Mouse (Mus musculus): ENCODE data around the gene Notch2.

Gene Notch2

DNA sequence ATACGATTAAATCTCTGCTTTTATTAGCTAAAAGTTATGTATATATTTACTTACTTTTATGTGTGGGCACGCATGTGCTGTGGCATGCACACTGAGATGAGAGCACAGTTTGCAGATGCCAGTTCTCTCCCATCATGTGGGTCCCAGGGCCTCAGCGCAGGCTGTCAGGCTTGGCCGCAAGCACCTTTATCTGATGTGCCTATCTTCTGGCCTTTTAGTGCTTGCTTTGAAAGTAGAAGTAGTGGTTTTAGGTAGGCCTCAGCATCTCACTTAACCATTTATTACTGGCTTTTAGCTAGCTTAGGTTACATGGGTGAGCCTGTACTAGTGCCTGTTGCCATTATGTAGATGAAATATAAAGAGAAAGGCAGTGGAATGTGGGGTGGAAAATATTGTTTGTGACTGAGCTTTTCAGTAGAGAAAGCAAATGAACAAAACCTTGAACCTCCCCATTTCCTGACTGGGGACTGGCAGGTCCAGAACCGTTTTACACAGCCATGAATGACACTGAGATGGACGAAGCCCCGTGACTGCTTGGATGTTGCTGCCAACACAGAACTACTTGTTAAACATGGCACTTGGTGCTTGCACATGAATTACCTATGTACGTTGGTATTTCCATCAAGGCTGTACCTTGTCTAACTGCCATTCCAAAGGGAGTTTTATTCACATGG, 41.1 kb downstream of the Notch2 start:
- DNase-seq = no peak

DNA sequence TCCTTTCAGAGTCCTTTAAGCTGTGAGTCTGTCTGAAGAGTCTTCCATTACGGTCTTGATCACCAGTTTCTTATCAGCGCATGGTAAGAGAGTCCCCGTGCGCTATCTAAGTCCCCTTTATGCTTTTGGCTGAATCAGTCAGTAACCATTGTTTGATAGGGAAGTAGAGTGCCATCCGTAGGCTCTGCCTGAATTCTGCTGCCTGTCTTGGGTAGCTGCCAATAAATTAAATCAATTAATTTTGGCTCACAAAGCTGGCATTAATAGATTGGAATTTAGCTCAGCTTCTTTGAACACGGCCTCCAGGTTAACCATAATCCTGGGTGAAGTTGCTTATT, 41.6 kb downstream of the Notch2 start:
- DNase-seq = no peak

DNA sequence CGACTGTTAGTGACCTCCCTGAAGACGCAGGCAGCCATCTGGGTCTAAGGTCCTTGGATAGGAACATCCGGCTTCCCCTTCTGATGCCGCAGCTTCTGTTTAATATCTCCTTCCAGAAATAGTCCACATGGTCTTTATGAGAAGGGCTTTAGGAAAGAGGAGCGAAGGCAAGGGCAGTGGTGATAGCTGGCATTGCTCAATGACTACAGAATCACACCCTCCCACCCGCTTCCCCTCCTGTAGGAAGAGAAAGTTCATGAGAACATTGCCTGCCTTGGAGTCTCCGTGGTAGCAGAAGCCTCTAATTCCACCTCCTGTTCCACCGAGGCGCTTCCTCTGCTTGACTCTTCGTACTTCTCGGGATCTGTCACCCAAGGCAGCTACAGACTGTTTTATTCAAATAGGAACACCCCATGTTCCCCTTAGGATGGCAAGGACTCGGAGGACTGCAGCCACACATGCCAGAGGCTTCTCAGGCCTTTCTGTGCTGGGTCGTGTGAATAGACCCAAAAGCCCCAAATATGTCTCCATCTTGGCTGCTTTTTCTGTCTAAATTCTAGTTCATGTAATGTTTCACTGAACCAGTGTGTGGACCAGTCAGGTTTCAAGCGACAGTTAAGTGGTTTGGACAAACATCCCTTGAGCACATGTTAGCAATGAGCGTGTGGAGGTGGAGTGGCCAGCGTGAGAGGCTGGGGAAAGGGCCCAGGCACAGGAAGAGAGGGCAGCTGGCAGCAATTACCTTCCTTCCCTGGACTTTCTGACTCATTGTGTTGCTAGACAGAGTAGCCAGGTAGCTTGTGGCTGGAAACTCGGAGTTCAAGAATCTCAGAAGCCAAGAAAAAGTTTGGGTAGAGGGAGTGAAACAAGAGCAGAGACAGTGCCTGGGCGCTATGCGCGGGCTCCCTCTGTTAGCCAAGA, 42.7 kb downstream of the Notch2 start:
- DNase-seq = no peak

DNA sequence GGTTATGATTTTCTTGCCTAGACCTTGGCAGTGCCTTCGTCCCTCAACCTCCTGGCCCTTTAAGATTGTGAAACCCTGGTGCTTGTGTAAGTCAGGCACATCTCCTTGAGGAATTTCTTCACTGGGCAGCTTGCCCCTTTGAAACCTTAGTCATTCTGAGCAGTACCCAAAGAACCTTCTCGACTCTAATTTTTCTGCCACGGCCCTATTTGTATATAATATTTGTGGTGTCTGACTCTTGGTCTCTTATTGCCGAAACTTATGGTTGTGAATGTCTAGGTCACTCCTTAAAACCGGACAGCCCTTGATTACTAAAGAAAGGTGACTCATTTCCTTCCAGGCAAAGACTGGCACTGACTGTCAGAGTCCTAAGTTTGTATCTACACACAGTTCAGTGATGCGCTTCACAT, 43.6 kb downstream of the Notch2 start:
- no peak for DNase-seq

DNA sequence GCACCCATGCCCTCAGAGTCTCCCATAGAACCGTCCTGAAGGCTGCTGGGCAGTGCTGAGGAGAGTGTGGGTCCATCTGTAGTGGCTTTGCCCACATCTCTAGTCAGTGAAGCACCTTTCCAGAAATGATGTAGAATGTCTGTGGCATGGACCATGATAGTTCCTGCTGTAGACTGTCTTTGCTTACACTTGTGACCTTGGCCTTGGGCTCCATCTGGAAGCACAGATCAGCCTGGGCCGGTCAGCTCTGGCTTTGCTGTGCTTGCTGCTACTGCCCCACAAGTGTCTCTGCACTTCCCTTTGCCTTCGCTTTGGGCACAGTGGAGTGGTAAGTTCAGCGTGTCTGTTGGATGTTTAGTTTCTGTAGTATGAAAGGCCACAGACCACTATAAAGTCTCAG, 45.7 kb downstream of the Notch2 start:
- no peak for DNase-seq

DNA sequence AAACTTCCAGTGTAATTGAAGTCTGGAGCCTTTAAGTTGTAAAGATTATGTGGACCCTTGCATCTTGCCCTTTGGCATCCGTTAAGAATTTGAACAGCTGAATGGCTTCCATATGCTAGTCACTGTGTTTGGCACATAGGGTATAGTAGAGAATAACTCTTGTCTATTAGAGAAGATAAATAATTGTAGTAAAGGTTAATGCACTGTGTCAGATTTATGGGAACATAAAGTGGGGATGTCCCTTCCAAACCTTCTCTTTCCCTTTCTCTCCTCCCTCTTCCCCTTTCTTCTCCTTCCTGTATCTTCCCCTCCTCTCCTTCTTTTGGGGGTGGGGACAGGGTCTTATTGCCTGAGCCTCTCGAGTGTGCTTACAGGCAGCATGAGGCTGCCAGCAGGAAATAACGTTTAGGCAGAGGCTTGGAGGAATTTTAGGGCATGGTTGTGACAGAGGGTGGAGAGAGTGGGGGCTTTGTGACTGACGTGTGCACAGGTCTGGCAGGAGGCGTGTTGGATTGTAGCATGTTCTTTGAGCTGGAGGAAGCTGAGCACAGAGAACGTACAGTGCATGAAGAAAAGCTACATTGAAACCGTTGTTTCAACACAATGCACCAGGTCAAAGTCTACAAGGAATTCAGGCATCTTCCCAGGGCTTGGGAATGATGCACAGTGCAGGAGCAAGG, 47.8 kb downstream of the Notch2 start:
- no peak for DNase-seq

DNA sequence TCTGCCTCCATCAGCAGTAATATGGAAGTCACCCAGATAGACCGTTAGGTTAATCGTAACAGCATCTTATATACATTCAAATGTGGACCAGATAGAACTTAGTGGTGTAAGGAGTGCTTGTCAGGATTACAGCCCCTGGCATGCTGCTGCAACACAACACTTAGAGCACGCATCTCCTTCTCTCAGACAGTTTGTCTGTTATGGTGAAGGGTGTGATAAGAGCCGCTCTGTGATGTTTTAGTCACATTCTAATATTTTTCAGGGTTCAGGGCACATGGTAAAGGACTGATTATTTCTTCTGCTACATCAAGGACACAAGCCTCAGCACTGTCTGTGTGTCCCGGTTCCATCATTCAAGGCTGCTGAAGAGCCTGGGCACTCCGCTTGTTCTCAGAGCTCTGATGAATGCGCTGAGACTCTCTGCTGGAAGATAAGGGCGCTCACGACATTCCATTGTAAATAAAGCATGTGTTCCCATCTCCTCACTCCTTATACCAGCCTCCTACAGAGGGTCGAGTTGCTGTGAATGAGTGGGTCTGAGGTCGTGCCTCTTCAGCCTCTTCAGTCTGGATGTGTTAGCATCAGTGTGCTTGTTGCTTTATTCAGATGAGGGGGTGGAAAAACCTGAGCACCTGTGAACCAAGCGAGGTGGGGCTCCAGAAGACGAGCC, 48.5 kb downstream of the Notch2 start:
- DNase-seq = no peak

DNA sequence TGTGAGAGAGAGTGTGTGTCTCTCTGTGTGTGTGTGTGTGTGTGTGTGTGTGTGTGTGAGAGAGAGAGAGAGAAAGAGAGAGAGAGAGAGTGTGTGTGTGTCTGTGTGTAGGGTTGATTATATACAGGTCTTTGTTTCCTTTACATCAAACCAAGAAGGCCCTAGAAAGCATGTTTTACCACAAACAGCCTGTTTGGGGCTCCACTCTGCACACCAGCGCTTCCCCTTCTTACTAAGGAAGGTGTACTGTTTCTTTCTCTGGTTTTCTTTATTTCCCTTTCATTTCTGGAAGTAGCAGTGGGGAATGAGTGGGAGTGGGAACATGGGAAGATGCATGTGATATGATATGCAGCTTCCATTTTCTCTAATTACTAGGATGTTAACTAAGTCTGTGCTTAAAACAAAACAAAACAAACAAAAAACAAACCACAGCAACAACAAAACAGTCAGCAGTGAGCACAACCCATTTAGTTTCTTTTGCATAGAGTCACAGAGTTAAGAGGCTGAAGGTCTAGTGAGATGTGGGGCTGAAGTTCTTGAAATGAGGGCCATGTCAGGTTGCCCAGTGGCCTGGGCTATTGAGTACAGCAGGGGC, 49.4 kb downstream of the Notch2 start:
- peak; percentile 28 for DNase-seq

DNA sequence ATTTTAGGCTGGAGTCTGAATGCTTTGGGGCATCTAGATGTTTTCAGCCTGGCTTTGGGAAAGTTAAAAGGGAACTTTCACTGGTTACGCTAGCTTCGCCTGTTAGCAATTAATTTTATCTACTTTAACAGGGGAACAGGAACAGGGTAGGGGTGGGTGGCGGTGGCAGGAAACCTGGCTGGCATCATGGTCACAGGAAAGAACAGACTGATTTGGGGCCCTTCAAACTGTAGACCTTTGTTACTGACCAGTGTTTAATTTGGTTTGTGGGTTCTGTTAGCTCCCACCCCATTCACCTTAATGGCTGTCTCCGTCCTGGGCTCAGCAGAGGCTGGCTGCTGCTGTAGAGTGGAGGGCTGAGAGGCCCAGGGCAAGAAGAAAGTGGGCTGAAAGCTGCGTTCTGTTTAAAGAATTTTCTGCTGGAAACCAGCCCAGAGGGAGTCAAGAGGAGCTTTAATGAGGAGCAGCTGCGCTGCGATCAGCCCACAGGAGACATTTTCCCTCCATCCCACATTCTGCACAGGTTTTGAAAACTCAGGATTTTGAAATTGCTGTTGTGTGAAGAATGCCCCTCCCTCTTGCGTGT, 50.0 kb downstream of the Notch2 start:
- peak; percentile 23 for DNase-seq

DNA sequence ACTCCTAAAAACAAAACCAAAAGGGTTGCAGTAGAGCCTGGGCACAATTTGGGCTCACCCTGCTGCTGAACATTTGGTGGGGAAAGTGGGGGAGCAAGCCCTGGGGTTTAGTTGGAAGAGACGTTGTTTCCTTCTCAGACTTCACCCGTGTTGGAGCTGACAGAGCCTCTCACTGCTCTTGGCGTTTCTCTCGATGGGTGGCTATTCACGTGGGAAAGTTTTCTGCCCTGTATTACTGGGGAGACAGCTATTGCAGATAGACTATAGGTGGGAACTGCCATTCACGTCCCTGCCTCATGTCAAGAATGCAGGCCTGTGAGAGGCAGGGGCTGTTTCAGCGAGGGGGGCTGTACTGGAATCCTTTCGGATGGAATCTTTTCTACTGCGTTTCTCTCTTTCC, 50.5 kb downstream of the Notch2 start:
- DNase-seq = no peak

DNA sequence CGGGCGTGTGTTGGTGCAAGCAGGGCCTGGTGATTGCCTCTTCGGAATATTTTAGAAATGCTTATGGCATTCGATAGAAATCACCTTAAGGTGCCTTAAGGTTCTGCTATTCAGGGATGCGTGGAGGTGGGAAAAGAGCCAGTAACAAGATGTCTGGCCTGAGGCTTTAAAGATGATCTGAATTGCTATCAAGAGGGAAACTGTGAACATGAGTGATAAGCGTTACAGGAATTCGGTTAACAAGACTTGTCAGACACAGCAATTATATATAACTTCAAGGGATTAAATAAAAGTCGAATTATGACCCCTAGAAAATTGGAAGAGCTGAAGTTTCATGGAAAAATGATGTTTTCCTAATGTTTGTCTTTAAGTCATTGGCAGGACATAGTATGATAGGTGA, 51.7 kb downstream of the Notch2 start:
- DNase-seq = no peak

DNA sequence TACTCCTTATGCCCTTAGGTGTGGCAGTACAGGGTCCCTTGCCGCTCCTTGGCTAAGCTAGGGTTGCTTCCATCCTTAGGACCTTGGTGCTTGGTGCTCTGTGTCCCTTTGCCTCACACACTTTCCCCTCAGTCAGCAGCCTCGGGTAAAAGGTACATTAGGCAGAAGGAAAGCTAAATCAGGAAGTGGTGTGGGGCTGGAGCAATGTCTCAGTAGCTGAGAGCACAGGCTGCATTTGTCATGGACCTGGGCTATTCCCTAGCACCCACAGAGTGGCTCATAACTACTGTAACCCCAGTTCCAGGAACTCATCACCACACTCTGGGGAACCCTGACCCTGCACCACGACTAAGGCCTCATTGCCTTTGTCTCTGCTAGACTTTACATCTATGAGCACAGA, 53.1 kb downstream of the Notch2 start:
- no peak for DNase-seq

DNA sequence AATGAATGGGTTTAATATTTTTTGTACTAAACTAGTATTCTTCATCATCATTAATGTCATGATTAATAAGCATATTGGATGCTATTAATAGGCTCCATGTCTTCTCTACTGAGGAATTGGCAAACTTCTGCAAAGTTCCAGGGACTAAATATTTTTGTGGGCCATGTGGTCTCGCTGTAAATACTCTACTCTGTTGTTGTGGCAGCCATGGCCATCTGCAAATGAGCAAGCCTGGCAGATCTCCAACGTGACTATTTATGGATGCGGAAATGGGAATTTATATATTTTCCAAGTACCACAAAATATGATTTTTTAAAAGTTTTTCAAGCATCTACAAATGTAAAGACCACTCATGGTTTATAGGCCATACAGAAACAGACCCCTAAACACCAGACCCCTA, 54.1 kb downstream of the Notch2 start:
- no peak for DNase-seq

DNA sequence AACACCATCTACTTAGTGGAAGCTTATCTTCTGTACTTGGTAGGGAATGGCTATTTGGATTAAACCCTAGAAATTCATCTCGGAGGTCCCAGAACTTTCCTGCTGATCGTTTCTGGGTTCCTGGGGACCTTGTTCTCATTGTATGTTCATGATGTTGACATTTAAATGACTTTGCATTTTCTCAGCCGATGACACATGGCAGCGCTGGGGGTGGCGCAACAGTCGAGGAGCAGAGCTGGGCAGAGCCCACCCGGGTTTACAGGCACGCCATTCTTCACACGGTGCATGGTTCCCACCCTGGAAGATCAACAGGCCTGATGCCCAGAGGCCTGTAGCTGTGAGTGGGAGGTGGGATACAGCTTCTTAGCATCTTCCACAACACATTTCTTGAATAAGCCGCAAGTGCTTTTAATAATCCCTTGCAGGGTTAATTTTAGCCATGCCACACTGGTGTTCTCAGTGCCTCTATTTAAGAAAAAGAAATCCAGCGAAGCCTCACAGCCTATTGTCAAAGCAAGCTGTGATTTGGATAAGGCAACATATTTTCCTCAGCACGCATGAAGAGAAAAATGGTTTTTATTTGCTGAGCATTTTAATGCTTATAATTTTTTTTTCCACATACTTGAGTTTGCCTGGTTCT, 54.6 kb downstream of the Notch2 start:
- DNase-seq = no peak

DNA sequence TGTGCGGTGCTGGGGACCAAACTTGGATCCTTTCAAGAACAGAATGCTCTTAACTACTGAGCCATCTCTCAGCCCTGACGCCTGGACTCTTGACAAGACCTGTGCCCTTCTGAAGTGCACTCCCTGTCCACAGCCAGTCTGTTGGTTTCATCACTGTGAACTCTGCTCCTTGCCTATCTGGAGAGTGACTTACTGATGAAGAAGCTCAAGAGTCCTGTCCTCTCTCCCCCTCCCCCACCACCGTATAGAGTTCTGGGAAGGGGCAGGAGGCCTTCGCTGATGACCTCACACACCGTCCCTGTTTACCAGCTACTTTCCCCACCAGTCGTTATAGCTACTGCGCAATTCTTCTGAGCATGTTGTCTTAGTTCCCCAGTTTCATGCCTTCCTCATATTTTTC, 55.8 kb downstream of the Notch2 start:
- DNase-seq = no peak

DNA sequence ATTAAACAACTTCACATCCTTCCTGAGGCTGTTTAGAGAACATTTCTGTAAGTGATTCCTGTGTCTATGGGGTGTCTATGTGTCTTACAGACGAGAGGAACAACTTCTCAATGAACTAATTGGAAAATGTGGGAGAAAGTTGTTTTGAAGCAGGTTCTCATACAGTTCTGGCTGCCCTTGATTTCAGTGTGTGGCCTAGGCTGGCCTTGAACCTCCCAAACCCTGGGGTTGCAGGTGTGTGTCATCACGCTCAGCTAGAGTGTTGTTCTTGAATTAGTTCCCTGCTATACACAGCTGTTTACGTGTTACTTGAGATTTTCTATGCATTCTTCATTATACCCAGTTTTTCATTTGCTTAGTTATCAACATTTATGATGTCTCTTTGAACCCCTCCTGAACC, 56.5 kb downstream of the Notch2 start:
- DNase-seq = no peak

DNA sequence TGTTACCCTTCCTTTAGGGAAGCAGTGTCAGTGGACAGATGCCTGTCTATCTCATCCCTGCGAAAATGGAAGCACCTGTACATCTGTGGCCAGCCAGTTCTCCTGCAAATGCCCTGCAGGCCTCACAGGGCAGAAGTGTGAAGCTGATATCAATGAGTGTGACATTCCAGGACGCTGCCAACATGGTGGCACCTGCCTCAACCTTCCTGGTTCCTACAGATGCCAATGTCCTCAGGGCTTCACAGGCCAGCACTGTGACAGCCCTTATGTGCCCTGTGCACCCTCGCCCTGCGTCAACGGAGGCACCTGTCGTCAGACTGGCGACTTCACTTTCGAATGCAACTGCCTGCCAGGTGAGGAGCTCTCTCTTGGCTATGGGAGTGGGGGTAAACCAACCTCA, 59.2 kb downstream of the Notch2 start:
- no peak for DNase-seq

DNA sequence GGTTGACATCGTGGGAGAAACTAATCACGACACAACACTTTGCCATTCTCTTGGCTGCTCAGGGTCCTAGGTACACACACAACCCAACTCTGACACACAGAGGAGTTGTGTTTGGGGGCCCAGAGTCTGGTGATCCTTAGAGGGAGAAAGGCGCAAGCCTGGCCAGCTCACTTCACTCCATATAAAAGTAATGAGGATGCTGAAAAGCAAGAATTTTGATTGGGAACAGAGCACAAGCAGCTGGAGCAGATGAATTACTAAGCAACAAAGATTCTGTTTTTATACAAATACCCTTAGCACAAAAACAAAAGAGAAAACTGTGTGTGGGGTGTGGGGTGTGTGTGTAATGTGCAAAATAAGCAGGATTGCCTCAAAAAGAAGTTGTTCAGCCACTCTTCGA, 60.2 kb downstream of the Notch2 start:
- no peak for DNase-seq

DNA sequence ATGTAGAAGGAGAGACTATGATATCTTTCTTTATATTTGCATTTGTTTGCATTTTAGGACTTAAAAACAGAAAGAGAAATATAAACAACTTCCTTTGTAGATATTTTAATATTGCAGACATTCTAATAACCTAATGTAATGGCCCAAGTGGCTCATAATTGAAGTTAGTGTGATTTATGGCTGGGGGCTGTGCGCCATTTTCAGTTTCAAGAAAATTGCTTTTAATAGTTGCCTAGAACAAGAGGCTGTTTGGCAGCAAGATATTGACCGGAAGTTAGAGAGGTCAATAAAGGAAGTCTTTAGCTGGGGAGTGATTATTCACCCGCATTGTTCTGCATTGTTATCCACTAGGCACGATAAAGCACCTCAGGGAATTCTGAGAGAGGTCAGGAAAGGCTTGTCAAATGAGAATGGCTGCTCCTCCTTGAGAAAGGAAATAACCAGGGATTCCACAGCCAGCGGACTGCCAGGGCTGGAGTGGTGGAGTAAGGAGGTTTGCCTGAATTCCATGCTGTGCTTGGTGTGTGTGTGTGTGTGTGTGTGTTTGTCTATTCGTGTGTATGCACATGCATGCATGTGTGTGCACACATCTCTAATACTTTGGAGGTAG, 61.4 kb downstream of the Notch2 start:
- DNase-seq = no peak

DNA sequence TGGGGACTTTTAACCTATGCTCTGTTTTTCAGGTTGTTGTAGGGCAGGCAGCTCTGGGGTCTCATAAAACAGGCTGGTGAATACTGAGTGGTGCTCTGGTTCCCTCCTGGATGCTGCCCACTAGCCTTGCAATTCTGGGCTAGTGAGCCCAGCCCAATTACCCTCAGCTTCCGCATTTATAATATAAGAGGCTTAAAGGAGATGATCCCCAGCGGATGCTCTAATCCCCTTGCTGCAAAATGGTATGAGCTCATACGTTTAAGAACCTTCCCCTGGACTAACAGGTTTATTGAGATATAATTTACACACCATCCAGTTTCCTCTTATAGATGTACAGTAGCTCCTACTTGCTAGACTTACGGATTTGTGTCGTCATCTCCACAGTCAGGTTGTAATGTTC, 64.5 kb downstream of the Notch2 start:
- DNase-seq = no peak

DNA sequence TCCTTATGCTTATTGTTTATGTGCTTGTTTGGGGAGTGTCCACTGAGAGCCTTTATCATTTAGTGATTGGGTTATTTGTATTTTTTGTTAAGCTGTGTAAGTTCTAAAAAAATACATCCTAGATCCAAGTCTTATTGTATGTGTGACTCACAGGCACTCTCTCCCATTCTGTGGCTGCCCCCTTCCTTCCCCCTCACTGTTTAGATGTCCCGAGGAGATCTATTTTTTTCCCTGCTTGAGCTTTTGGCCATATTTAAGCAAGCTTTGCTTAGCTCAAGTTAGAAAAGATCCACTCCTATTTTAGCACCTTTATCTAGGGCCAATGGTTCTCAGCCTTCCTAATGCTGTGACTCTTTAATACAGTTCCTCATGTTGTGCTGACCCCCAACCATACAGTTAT, 65.5 kb downstream of the Notch2 start:
- DNase-seq = no peak
